Mouse (Mus musculus) testis, postnatal 14 days (tissue): Measurements from ENCODE around the gene Ring1.
A peak's percentile ranks its signal among the peaks of the same experiment; 100 is the strongest.

ENCODE experiments used
- DNase-seq: peaks from one replicate; pipeline ENCODE4 v3.0.0; 2021; ENCODE audit warnings: low spot score

Gene Ring1

DNA sequence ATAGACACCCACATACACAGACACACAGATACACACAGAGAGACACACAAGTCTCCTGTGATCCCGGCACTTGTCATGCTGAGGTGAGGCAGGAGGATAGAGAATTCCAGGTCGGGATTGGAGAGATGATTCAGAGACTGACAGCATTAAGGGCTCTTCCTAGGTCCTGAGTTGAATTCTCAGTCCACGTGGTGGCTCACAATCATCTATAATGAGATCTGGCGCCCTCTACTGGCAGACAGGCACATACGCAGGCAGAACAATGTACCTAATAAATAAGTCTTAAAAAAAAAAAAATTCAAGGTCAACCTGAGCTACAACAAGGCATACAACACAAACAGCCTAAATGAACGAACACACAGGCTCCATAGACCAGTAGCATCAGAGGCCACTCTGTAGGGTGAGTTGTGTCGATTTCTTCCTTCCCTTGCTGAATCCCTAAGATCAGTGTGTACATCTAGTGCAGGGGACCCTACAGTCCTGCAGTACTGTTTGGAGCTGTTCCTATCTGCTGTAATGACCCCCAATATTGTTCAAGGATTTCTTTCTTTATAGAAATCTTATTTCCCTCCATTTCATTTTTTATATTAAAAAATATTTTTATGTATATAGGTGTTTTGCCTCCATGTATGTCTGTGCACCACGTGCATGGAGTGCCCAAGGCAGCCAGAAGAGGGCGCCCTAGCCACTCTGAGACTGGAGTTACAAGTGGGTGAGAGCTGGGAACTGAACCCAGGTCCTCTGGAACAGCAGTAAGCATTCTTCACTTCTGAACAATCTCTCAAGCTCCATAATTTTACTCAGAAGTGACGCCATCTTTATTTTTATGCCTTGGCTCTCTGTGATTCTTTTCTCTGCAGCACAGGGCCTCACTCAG lies 32.5 kb downstream of the Ring1 start:
- peak; percentile 42 for DNase-seq

DNA sequence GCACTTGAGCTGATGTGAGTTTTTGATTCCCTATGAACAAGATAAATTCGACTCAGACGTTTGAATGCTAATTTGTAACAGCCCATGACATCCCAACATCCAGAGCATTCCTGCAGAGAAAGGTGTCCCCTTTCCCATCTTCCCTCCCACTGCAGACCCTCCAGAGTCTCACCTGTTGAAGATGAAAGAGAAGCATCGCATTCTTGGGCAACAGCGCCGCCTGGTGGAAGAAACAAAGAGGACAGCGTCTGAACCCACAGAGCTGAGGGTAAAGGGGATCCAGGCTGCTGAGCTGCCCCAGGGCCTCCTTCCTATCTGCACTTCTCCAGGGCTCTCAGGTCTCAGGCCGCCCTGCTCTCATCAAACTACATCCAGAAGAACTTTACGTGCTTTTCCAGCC lies 42.3 kb downstream of the Ring1 start:
- peak; percentile 29 for DNase-seq

GRCm38 (mm10) chr17:33981192-33981909 lies 43.1 kb downstream of the Ring1 start:
- DNase-seq, result peak; percentile 73

DNA sequence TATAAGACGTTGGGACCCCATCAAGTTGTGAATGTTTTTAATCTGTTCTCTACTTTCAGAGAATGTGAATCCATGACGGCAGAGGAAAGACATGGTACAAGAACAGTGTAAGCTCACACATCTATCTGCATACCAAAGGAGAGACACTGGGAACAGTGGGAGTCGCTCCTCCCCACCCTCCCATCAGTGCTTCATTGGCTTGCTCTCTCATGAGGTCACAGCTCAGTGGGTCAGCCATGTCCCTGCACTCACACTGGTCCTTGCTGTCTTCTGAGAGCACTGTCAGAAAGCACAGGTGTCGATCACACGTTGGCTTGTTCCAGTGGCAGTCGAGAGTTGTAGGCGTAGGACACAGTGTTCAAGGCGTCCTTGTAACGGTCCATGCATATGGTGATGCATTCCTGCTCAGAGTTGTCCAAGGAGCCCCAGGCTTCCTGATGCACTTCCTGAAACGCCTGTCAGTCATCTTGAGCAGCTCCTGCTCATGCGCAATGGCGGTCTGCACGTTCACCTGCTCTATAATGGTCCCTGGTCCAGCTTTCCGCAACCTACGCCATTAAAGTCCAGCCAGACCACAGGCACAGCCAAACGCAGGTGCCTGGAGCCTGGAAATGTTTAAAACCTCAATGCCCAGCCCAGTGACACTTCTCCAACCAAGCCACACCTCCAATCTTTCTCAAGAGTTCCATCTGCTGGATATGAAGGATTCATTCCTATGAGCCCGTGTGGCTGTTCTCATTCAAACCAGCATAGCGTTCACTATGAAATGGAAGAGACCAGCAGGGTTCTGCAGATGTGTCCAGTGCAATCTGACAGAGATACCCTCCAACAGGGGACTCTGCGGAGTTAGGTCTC lies 44.1 kb downstream of the Ring1 start:
- DNase-seq, result no peak

GRCm38 (mm10) chr17:33979512-33980050 lies 44.9 kb downstream of the Ring1 start:
- DNase-seq, result no peak

DNA sequence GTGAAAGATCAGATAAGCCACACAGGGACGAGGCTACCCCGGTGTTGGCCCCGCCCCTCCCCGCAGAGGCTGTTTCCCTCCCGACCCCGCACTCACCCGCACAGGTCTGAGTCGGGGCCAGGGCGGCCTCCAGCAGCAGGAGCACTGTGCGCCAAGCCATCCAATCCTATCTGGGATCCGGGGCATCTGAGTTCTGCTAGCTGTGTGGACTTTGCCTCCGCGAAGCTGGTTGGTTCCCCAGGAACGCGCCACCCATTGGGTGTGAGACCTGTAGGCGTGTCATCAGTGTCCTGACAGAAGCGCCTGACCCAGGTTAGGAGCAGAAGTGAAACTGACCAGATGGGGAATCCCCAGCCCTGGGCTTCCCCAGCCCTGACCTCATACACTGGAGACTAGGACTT lies 45.8 kb downstream of the Ring1 start:
- DNase-seq, result peak; percentile 54

- no peak for DNase-seq
These were observed 46.5 kb downstream of the Ring1 start for GRCm38 (mm10) chr17:33977861-33978557.

DNA sequence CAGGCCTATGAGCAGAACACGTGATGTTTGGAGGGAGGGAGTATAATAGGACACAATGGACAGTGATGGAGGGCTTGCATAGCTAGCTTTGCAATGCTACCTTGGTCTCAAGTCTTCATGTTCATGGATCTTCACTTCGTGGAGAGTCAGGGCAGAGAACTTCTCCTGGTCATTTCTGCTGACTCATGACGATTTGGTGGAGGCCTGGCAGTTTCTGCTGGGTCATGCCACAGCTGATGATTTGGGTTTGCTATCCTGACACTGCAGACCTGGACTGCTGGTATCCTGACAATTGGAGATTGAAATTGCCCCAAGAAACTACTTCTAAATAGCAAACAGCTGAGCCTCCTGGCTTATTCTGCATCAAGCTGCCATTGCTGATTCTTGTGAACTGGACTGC lies 50.9 kb downstream of the Ring1 start:
- no peak for DNase-seq

DNA sequence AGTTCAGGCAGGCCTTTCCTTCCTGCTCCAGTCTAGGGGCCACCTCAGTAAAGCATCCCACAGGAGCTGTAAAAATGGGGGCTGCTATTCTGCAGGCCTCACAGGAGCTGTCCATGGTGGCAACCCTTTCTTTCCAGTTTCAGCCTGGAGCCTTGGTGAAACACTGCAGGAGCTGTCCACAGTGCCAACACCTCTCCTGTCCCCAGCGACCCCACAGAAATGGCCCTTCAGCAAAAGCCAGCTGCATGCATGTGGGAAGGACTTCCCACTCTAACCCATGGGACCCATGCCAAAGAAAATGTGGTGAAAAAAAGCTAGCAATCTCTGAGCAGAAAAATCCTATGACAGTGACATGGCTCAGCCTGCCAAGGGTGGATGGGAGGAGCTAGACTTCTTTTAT lies 51.8 kb downstream of the Ring1 start:
- no peak for DNase-seq
